Mouse (Mus musculus) liver, embryonic 13.5 days (tissue): Measurements from ENCODE around the gene Nrde2. TPM values are rescaled to one million over a fixed set of nuclear protein-coding genes. Genes with fewer than 3 reads are reported as not detected.
"Not testable (repeated sequence)": the region's sequence is repeated elsewhere in the genome, so short reads cannot be mapped to it uniquely, and the experiment has no call there.

Experiments used
- ATAC-seq: fragments of 200-750 bp; cut with Nextera tagmentation; 2 replicates; pipeline ENCODE4 v1.8.0; 2017; ENCODE audit warnings: low read depth, mild to moderate bottlenecking, moderate number of reproducible peaks, moderate library complexity
- DNase-seq: peaks from one replicate; pipeline ENCODE4 v3.0.0; 2022
- H3K27ac ChIP-seq: fragments of 300-500 bp; sonication (generic); 2 replicates; pipeline ENCODE4 v1.5.1; 2015; ENCODE audit warnings: moderate library complexity, mild to moderate bottlenecking, inconsistent platforms
- H3K27me3 ChIP-seq: fragments of 300-500 bp; sonication (generic); 2 replicates; pipeline ENCODE4 v1.6.1; 2015; ENCODE audit warnings: mild to moderate bottlenecking, inconsistent platforms
- H3K36me3 ChIP-seq: fragments of 300-500 bp; sonication (generic); 2 replicates; pipeline ENCODE4 v1.6.1; 2015; ENCODE audit warnings: mild to moderate bottlenecking, inconsistent platforms
- H3K4me1 ChIP-seq: fragments of 300-500 bp; sonication (generic); replicated peaks from 2 replicates; pipeline ENCODE4 v1.6.1; 2015; ENCODE audit warnings: inconsistent platforms
- H3K4me2 ChIP-seq: fragments of 300-500 bp; sonication (generic); 2 replicates; pipeline ENCODE4 v1.6.1; 2015; ENCODE audit warnings: inconsistent platforms, mild to moderate bottlenecking, moderate library complexity
- H3K4me3 ChIP-seq: fragments of 300-500 bp; sonication (generic); replicated peaks from 2 replicates; pipeline ENCODE4 v1.5.1; 2015; ENCODE audit warnings: mild to moderate bottlenecking, inconsistent platforms
- H3K9ac ChIP-seq: fragments of 300-500 bp; sonication (generic); 2 replicates; pipeline ENCODE4 v1.6.1; 2015; ENCODE audit warnings: mild to moderate bottlenecking, inconsistent platforms
- H3K9me3 ChIP-seq: fragments of 300-500 bp; sonication (generic); replicated peaks from 2 replicates; pipeline ENCODE4 v1.6.1; 2016; ENCODE audit warnings: inconsistent platforms
- WGBS: fragments of 180-500 bp; shearing (Covaris S2); methylation state at CpG from one replicate; pipeline ENCODE4 v1.1.7; 2015; ENCODE audit not compliant: insufficient replicate concordance; 5-methylcytosine and 5-hydroxymethylcytosine counted together
- polyA plus RNA-seq: library from polyadenylated mRNA; unstranded; fragments of >200 nt; fragmentation: Nextera tagmentation; extraction: Ambion mirVana; gene quantifications from 2 replicates; pipeline ENCODE4 v1.2.1, GENCODE M21; 2015

The Nrde2 gene
- polyA plus RNA-seq, 1 experiment from 2014 or later: 6.4 TPM

- Histone ChIP-seq H3K27me3 (no peaks in the 10 kb centered on the region), H3K4me3 (no peak overlapping the region), H3K9me3 (no peaks in the 10 kb centered on the region), H3K4me2 (no peak overlapping the region), H3K27ac (no peak overlapping the region), H3K9ac (no peak overlapping the region), H3K36me3 (no peaks in the 10 kb centered on the region), H3K4me1 (peaks cover 33% of the 10 kb centered on the region)
- DNase-seq: no peak
- WGBS: 63% methylated on average over 7 of the region's 7 CpGs
- ATAC-seq: no peak
Observed at GRCm38 (mm10) chr12:100196786-100197185, 37.3 kb upstream of the Nrde2 start.

- no peaks in the 10 kb centered on the region for H3K9me3 ChIP-seq
- no peaks in the 10 kb centered on the region for H3K36me3 ChIP-seq
- no peak overlapping the region for H3K4me2 ChIP-seq
- 65% methylated on average over 1 of the region's 1 CpGs for WGBS
- H3K9ac ChIP-seq: no peak overlapping the region
- no peak for DNase-seq
- no peak for ATAC-seq
- peaks cover 27% of the 10 kb centered on the region for H3K4me1 ChIP-seq
- H3K4me3 ChIP-seq: no peak overlapping the region
- no peak overlapping the region for H3K27ac ChIP-seq
- no peaks in the 10 kb centered on the region for H3K27me3 ChIP-seq
Observed at GRCm38 (mm10) chr12:100194181-100194580, 34.7 kb upstream of the Nrde2 start.

DNA sequence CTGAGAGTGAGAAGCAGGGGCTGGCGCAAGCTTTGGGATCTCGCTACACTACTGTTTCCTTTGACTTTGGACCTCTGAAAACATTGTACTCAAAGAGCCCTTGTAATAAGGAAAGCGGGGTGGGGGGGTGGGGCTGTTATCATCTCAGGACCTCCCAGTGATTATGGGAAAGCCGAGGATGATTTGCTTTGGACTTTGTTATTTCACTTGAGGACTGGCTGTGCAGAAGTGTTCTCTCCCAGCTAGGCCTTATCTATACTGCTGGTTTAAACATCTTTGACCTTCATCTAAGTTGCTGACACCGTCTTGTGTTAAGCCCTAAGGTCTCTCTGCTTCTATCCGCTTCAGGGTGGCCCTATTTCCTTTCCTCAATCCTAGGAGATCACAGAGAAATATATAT is 31.3 kb upstream of the Nrde2 start:
- H3K9ac ChIP-seq: no peak overlapping the region
- ATAC-seq (no peak), DNase-seq (no peak)
- WGBS: 66% methylated on average over 6 of the region's 6 CpGs
- H3K36me3 ChIP-seq: no peaks in the 10 kb centered on the region
- no peaks in the 10 kb centered on the region for H3K27me3 ChIP-seq
- H3K4me3 ChIP-seq: no peak overlapping the region
- no peaks in the 10 kb centered on the region for H3K9me3 ChIP-seq
- H3K4me2 ChIP-seq: no peak overlapping the region
- no peak overlapping the region for H3K27ac ChIP-seq
- peaks cover 37% of the 10 kb centered on the region for H3K4me1 ChIP-seq

- Histone ChIP-seq H3K4me3 (peak overlapping the region; percentile 71), H3K27me3 (no peaks in the 10 kb centered on the region), H3K27ac (peak overlapping the region; percentile 89), H3K9ac (peak overlapping the region; percentile 78), H3K4me1 (peaks cover 36% of the 10 kb centered on the region), H3K9me3 (no peaks in the 10 kb centered on the region), H3K4me2 (peak overlapping the region; percentile 98), H3K36me3 (no peaks in the 10 kb centered on the region)
- DNase-seq (no peak), ATAC-seq (no peak)
- WGBS: 3% methylated on average over 29 of the region's 29 CpGs
Observed at GRCm38 (mm10) chr12:100187756-100188430, 28.4 kb upstream of the Nrde2 start.

- no peaks in the 10 kb centered on the region for H3K27me3 ChIP-seq
- no peaks in the 10 kb centered on the region for H3K9me3 ChIP-seq
- H3K4me1 ChIP-seq: peaks cover 34% of the 10 kb centered on the region
- ATAC-seq: peak; percentile 100
- under 1% methylated on average over 52 of the region's 52 CpGs for WGBS
- H3K4me3 ChIP-seq: peak overlapping the region; percentile 71
- H3K9ac ChIP-seq: peak overlapping the region; percentile 79
- DNase-seq: peak; percentile 98
- H3K27ac ChIP-seq: peak overlapping the region; percentile 89
- peak overlapping the region; percentile 98 for H3K4me2 ChIP-seq
- no peaks in the 10 kb centered on the region for H3K36me3 ChIP-seq
Observed at GRCm38 (mm10) chr12:100187013-100187755, 27.7 kb upstream of the Nrde2 start.

GRCm38 (mm10) chr12:100186376-100186775 is 26.9 kb upstream of the Nrde2 start:
- Histone ChIP-seq H3K27me3 (no peaks in the 10 kb centered on the region), H3K27ac (peak overlapping the region; percentile 89), H3K4me3 (peak overlapping the region; percentile 71), H3K36me3 (no peaks in the 10 kb centered on the region), H3K9ac (peak overlapping the region; percentile 79), H3K4me2 (peak overlapping the region; percentile 98), H3K4me1 (peaks cover 26% of the 10 kb centered on the region), H3K9me3 (no peaks in the 10 kb centered on the region)
- DNase-seq (no peak), ATAC-seq (no peak)
- 22% methylated on average over 6 of the region's 6 CpGs for WGBS

GRCm38 (mm10) chr12:100185897-100186296 is 26.4 kb upstream of the Nrde2 start:
- WGBS: 31% methylated on average over 7 of the region's 7 CpGs
- H3K27ac ChIP-seq: no peak overlapping the region; the same call in 1 of the 2 replicates

DNA sequence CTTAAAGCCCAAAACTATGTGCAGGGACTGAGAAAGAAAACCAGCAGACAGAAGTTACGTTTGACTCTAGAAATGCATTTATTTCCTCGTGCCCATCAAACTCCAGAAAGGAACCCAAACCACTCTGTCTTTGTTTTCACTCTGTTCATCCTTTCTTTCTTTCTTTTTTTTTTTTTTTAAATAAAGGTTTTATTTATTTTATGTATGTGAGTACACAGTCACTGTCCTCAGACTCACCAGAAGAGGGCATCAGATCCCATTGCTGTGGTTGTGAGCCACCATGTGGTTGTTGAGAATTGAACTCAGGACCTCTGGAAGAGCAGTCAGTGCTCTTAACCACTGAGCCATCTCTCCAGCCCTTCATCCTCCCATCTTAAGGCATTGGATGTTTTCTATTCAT is 25.5 kb upstream of the Nrde2 start:
- not testable (repeated sequence) for H3K4me2 ChIP-seq, DNase-seq, H3K4me3 ChIP-seq, H3K27ac ChIP-seq, ATAC-seq, H3K27me3 ChIP-seq, H3K9me3 ChIP-seq, H3K36me3 ChIP-seq, H3K9ac ChIP-seq
- peaks cover 24% of the 10 kb centered on the region for H3K4me1 ChIP-seq
- 73% methylated on average over 2 of the region's 2 CpGs for WGBS

More at GRCm38 (mm10) chr12:100185897-100186296, 26.4 kb upstream of the Nrde2 start:
- ATAC-seq (no peak), DNase-seq (no peak)
- peak overlapping the region; percentile 98 for H3K4me2 ChIP-seq
- no peaks in the 10 kb centered on the region for H3K27me3 ChIP-seq
- H3K4me1 ChIP-seq: peaks cover 24% of the 10 kb centered on the region
- no peaks in the 10 kb centered on the region for H3K9me3 ChIP-seq
- no peak overlapping the region for H3K9ac ChIP-seq
- no peak overlapping the region for H3K4me3 ChIP-seq
- no peaks in the 10 kb centered on the region for H3K36me3 ChIP-seq

DNA sequence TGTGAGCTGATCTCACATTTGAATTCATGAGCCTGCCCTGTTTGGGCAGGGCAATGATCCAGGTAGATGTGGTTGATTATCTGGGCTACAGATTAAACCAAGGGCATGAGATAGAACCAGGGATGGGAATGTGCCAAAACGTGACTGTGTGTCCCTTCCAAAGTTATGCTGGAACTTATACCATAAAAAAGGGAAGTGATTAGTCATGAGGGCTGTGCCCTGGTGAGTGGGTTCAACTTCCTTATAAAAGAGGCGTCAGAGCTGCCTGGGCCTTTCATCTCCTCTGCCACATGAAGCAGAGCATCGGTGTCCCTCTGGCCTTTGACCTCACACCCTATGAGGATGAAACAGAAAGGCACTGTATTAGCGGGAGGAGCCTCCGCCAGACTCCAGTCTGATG is 24.5 kb upstream of the Nrde2 start:
- Histone ChIP-seq H3K4me2 (no peak overlapping the region), H3K9ac (no peak overlapping the region), H3K27ac (no peak overlapping the region), H3K27me3 (no peaks in the 10 kb centered on the region), H3K9me3 (no peaks in the 10 kb centered on the region), H3K36me3 (no peaks in the 10 kb centered on the region), H3K4me1 (peaks cover 24% of the 10 kb centered on the region), H3K4me3 (no peak overlapping the region)
- WGBS: 28% methylated on average over 5 of the region's 5 CpGs
- DNase-seq (no peak), ATAC-seq (no peak)

GRCm38 (mm10) chr12:100182676-100183075 is 23.2 kb upstream of the Nrde2 start:
- Histone ChIP-seq H3K4me1 (peaks cover 12% of the 10 kb centered on the region), H3K36me3 (no peaks in the 10 kb centered on the region), H3K27ac (no peak overlapping the region), H3K4me2 (no peak overlapping the region), H3K27me3 (no peaks in the 10 kb centered on the region), H3K9ac (no peak overlapping the region), H3K4me3 (no peak overlapping the region), H3K9me3 (no peaks in the 10 kb centered on the region)
- 74% methylated on average over 2 of the region's 2 CpGs for WGBS
- no peak for ATAC-seq
- no peak for DNase-seq

DNA sequence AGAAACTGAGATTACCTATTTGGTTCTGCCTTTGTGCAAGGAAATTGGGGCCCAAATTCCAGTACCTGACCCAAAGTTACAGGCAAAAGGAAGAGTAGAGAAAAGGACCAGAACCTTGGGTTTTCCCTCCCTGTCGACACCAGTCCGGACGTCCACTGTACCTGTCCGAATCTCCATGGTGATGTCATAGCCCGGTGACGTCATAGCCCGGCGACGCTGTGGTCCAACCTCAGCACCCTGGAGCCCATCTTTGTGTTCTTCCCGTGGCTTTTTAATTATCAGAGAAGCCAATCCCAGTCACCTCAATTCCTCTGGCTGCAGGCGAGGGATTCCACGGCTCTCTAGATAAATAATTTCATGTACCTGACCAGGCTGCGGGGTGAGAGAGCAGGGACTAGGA is 21.3 kb upstream of the Nrde2 start:
- H3K4me1 ChIP-seq: peaks cover 4% of the 10 kb centered on the region
- DNase-seq (no peak), ATAC-seq (no peak)
- 77% methylated on average over 13 of the region's 13 CpGs for WGBS
- no peak overlapping the region for H3K4me3 ChIP-seq
- no peaks in the 10 kb centered on the region for H3K36me3 ChIP-seq
- no peaks in the 10 kb centered on the region for H3K9me3 ChIP-seq
- H3K27me3 ChIP-seq: no peaks in the 10 kb centered on the region
- no peak overlapping the region for H3K27ac ChIP-seq
- no peak overlapping the region for H3K4me2 ChIP-seq
- H3K9ac ChIP-seq: no peak overlapping the region
